Comparison of ENCODE assay signal across 9 mouse cellular contexts in genomic region chrX:136032799-136033763, GRCm38 (mm10). TPM values are rescaled to one million over a fixed set of nuclear protein-coding genes. Genes with fewer than 3 reads are reported as not detected.
A peak's percentile ranks its signal among the peaks of the same experiment; 100 is the strongest.
DNase-seq lines count a peak whose midpoint lies in the region; ATAC-seq lines count a peak whose summit lies in the region.
"Not testable (repeated sequence)": the region's sequence is repeated elsewhere in the genome, so short reads cannot be mapped to it uniquely, and the experiment has no call there.
"Had no signal": no experiment of that assay in that cellular context is flagged by ENCODE, and none has a peak within 500 bp of the region (broad histone marks: within the 10 kb centered on the region; RNA-seq: fewer than 3 reads in every experiment).

Gene Arxes1, plus strand, starts transcription at chrX:136033367.

- peak within 1 kb of the TSS; percentile 36 for H3K4me3 ChIP-seq in hindbrain, embryonic 10.5 days
- H3K4me3 ChIP-seq in limb, embryonic 15.5 days = peak within 1 kb of the TSS; percentile 26
- peak within 1 kb of the TSS; percentile 36 for H3K4me3 ChIP-seq in midbrain, embryonic 13.5 days (replicated peaks)

- peaks cover 15% of the 10 kb centered on the region; the same call in 1 of the 2 replicates for H3K27me3 ChIP-seq in hindbrain, embryonic 10.5 days (ENCODE audit: insufficient read depth, poor library complexity, severe bottlenecking)
- not testable (repeated sequence) for H3K27me3 ChIP-seq in limb, embryonic 15.5 days; midbrain, embryonic 13.5 days

- DNase-seq in adrenal gland, adult 2 months = peak; percentile 27
- peak; percentile 27 for DNase-seq in hindbrain, embryonic 10.5 days (ENCODE audit: low spot score)
- peak; percentile 39 to 66 for DNase-seq in kidney, postnatal 4 days
- peak; percentile 18 for DNase-seq in right cerebral cortex, postnatal 4 days

- not testable (repeated sequence) for H3K4me1 ChIP-seq in hindbrain, embryonic 10.5 days (replicated peaks); limb, embryonic 15.5 days; midbrain, embryonic 13.5 days (replicated peaks)

- ATAC-seq in common myeloid progenitor, adult 5-6 weeks (replicated peaks; ENCODE audit: low read depth, poor library complexity, severe bottlenecking) = peak; percentile 78
- peak; percentile 84 for ATAC-seq in frontal cortex, adult (ENCODE audit: low TSS enrichment)
- peak; percentile 83 for ATAC-seq in limb, embryonic 15.5 days (ENCODE audit: insufficient number of reproducible peaks, low FRiP score, low TSS enrichment, low read depth)
- ATAC-seq in midbrain, embryonic 13.5 days = peak; percentile 97

- not testable (repeated sequence) for H3K36me3 ChIP-seq in hindbrain, embryonic 10.5 days; limb, embryonic 15.5 days; midbrain, embryonic 13.5 days

- H3K27ac ChIP-seq in hindbrain, embryonic 10.5 days = peak within 1 kb of the TSS; percentile 73
- H3K27ac ChIP-seq in limb, embryonic 15.5 days; midbrain, embryonic 13.5 days: not testable (repeated sequence)

- peak within 1 kb of the TSS; percentile 27 for H3K4me2 ChIP-seq in limb, embryonic 15.5 days
- H3K4me2 ChIP-seq in midbrain, embryonic 13.5 days (replicated peaks) = peak within 1 kb of the TSS; percentile 52

- H3K9me3 ChIP-seq in hindbrain, embryonic 10.5 days; limb, embryonic 15.5 days; midbrain, embryonic 13.5 days: not testable (repeated sequence)

- WGBS in hindbrain, embryonic 10.5 days = 7% methylated on average over 23 of the region's 49 CpGs
- 17% methylated on average over 10 of the region's 49 CpGs for WGBS in limb, embryonic 15.5 days
- WGBS in midbrain, embryonic 13.5 days = 44% methylated on average over 11 of the region's 49 CpGs

- H3K9ac ChIP-seq in limb, embryonic 15.5 days; midbrain, embryonic 13.5 days (replicated peaks): not testable (repeated sequence)

RNA-seq across cellular contexts. Expression of gene Arxes1, which starts in this region (rescaled TPM):
- total RNA-seq in adrenal gland, adult 2 months (2021) = 10 to 100 TPM in 1 of 2 experiments, 1 to 10 TPM in 1; 8.4 to 22.3 TPM
- 13.0 and 31.9 TPM in 2 replicates for polyA plus RNA-seq in adrenal gland, adult 2 months (2012; rRNA removed)
- 2.3 TPM in 1 of 2 replicates, not detected in the other for total RNA-seq in common myeloid progenitor, adult 5-6 weeks (2017)
- polyA plus RNA-seq in hindbrain, embryonic 10.5 days (2016; fragmentation: Nextera tagmentation; extraction: Ambion mirVana) = 33.7 and 33.8 TPM in 2 replicates
- polyA plus RNA-seq in limb, embryonic 15.5 days (2015; fragmentation: Nextera tagmentation; extraction: Ambion mirVana) = 25.9 and 27.6 TPM in 2 replicates
- polyA plus RNA-seq in midbrain, embryonic 13.5 days (2015; fragmentation: Nextera tagmentation; extraction: Ambion mirVana) = 95.2 and 109 TPM in 2 replicates
- total RNA-seq: MEL had no signal
